In genomic region chr2:165968876-165969275, GRCm38 (mm10) we compare ENCODE assay signal across 8 mouse cellular contexts. TPM values are rescaled to one million over a fixed set of nuclear protein-coding genes. Genes with fewer than 3 reads are reported as not detected.
DNase-seq lines count a peak whose midpoint lies in the region; ATAC-seq and TF ChIP-seq lines count a peak whose summit lies in the region.

No protein-coding gene starts in this region.

- WGBS in hindbrain, embryonic 11.5 days = 22% methylated on average over 3 of the region's 3 CpGs
- WGBS in hindbrain, embryonic 14.5 days = 31% methylated on average over 3 of the region's 3 CpGs
- WGBS in liver, embryonic 16.5 days (ENCODE audit: insufficient replicate concordance) = 19% methylated on average over 3 of the region's 3 CpGs

- intact Hi-C loops in heart, postnatal 36 days (cut with DNase I) = no loop called here

- DNase-seq in hindbrain, embryonic 11.5 days (ENCODE audit: low spot score) = peak; percentile 19
- DNase-seq in hindbrain, embryonic 14.5 days (ENCODE audit: low spot score) = no peak
- peak; percentile 45 for DNase-seq in brain, embryonic 14.5 days (ENCODE audit: low read depth)
- peak; percentile 55 to 60 for DNase-seq in heart, postnatal 36 days
- no peak for DNase-seq in left cerebral cortex, adult 9 months (ENCODE audit: low spot score in 2 of 2)
- no peak for DNase-seq in spleen, postnatal 36 days (ENCODE audit: low spot score in 2 of 2)
- DNase-seq in cerebellum, postnatal 14 days = no peak

- no peak overlapping the region for H3K4me3 ChIP-seq in hindbrain, embryonic 11.5 days (ENCODE audit: low read depth, low read length)
- H3K4me3 ChIP-seq in hindbrain, embryonic 14.5 days (replicated peaks; ENCODE audit: low read length) = no peak overlapping the region
- no peak overlapping the region for H3K4me3 ChIP-seq in liver, embryonic 16.5 days (ENCODE audit: low read depth, low read length)

- H3K27ac ChIP-seq in hindbrain, embryonic 11.5 days (ENCODE audit: low read depth, low read length) = peak overlapping the region; percentile 24; the same call in 1 of the 2 replicates
- H3K27ac ChIP-seq in hindbrain, embryonic 14.5 days = no peak overlapping the region
- peak overlapping the region; percentile 21; the same call in 1 of the 2 replicates for H3K27ac ChIP-seq in liver, embryonic 16.5 days (ENCODE audit: low read length)

- no peaks in the 10 kb centered on the region for H3K36me3 ChIP-seq in hindbrain, embryonic 11.5 days (ENCODE audit: control insufficient read depth, insufficient read depth, low read length)
- H3K36me3 ChIP-seq in hindbrain, embryonic 14.5 days (replicated peaks; ENCODE audit: control insufficient read depth, insufficient read depth) = no peaks in the 10 kb centered on the region
- H3K36me3 ChIP-seq in liver, embryonic 16.5 days (ENCODE audit: control insufficient read depth, insufficient read depth) = no peaks in the 10 kb centered on the region

- ATAC-seq in hindbrain, embryonic 11.5 days (ENCODE audit: low FRiP score) = no peak
- ATAC-seq in hindbrain, embryonic 14.5 days (ENCODE audit: low FRiP score) = no peak
- ATAC-seq in liver, embryonic 16.5 days (ENCODE audit: low read depth) = peak; percentile 76

- TF ChIP-seq POLR2A in brain, embryonic 14.5 days (IDR thresholded peaks at IDR 0.05; ENCODE audit: borderline replicate concordance, extremely low read depth, insufficient read depth, insufficient read length, poor library complexity, severe bottlenecking) = no peak

- TF ChIP-seq CTCF in brain, embryonic 14.5 days (IDR thresholded peaks at IDR 0.05; ENCODE audit: borderline replicate concordance, extremely low read depth, insufficient read depth, insufficient read length) = no peak

- no peaks in the 10 kb centered on the region for H3K9me3 ChIP-seq in hindbrain, embryonic 11.5 days (ENCODE audit: control insufficient read depth, low read length)
- no peaks in the 10 kb centered on the region for H3K9me3 ChIP-seq in hindbrain, embryonic 14.5 days (ENCODE audit: control insufficient read depth, low read length)
- no peaks in the 10 kb centered on the region for H3K9me3 ChIP-seq in liver, embryonic 16.5 days (replicated peaks; ENCODE audit: control insufficient read depth, low read length)

- H3K4me1 ChIP-seq in hindbrain, embryonic 11.5 days (replicated peaks; ENCODE audit: control insufficient read depth, insufficient read depth, low read length) = peaks cover 5% of the 10 kb centered on the region; the same call in 1 of the 2 replicates
- H3K4me1 ChIP-seq in hindbrain, embryonic 14.5 days (replicated peaks; ENCODE audit: control insufficient read depth, insufficient read depth, low read length) = no peaks in the 10 kb centered on the region
- peaks cover 24% of the 10 kb centered on the region for H3K4me1 ChIP-seq in liver, embryonic 16.5 days (ENCODE audit: control insufficient read depth, low read depth, low read length)

- H3K4me2 ChIP-seq in hindbrain, embryonic 11.5 days (replicated peaks; ENCODE audit: low read depth, low read length) = no peak overlapping the region
- H3K4me2 ChIP-seq in hindbrain, embryonic 14.5 days (replicated peaks) = no peak overlapping the region
- H3K4me2 ChIP-seq in liver, embryonic 16.5 days (ENCODE audit: low read depth, low read length) = peak overlapping the region; percentile 46

- H3K9ac ChIP-seq in hindbrain, embryonic 11.5 days (ENCODE audit: low read depth, low read length) = no peak overlapping the region
- no peak overlapping the region for H3K9ac ChIP-seq in hindbrain, embryonic 14.5 days
- no peak overlapping the region for H3K9ac ChIP-seq in liver, embryonic 16.5 days (ENCODE audit: low read depth, low read length)

- H3K27me3 ChIP-seq in hindbrain, embryonic 11.5 days (ENCODE audit: control insufficient read depth, insufficient read depth, low read length) = no peaks in the 10 kb centered on the region
- no peaks in the 10 kb centered on the region for H3K27me3 ChIP-seq in hindbrain, embryonic 14.5 days (ENCODE audit: control insufficient read depth, insufficient read depth, low read length)
- H3K27me3 ChIP-seq in liver, embryonic 16.5 days (ENCODE audit: control insufficient read depth, insufficient read depth, low read depth, low read length) = no peaks in the 10 kb centered on the region

RNA-seq across cellular contexts. Expression of gene Ncoa3, which starts 23.6 kb away (rescaled TPM):
- 16.7 and 17.1 TPM in 2 replicates for polyA plus RNA-seq in hindbrain, embryonic 11.5 days (2014; fragmentation: Nextera tagmentation; extraction: Ambion mirVana)
- polyA plus RNA-seq in hindbrain, embryonic 14.5 days (2014; fragmentation: Nextera tagmentation; extraction: Ambion mirVana) = 15.5 and 18.1 TPM in 2 replicates
- polyA plus RNA-seq in brain, embryonic 14.5 days (2012; rRNA removed) = 20.4 and 28.5 TPM in 2 replicates
- total RNA-seq in heart, postnatal 36 days (2021) = 10 to 100 TPM; 23.0 to 27.1 TPM
- 3.7 and 4.2 TPM in 2 replicates for polyA plus RNA-seq in liver, embryonic 16.5 days (2015; fragmentation: Nextera tagmentation; extraction: Ambion mirVana)

Comparison
In these comparisons a context has a peak if more than half of its experiments do, and no peak if none do; other contexts are left out.
1. DNase-seq: peak in hindbrain, embryonic 11.5 days (single experiment), brain, embryonic 14.5 days (single experiment) and heart, postnatal 36 days (2 of 2); none in hindbrain, embryonic 14.5 days (single experiment), left cerebral cortex, adult 9 months (0 of 2), spleen, postnatal 36 days (0 of 2) and cerebellum, postnatal 14 days (0 of 2).